Mouse (Mus musculus): ENCODE data around the gene Cpne4.

DNA sequence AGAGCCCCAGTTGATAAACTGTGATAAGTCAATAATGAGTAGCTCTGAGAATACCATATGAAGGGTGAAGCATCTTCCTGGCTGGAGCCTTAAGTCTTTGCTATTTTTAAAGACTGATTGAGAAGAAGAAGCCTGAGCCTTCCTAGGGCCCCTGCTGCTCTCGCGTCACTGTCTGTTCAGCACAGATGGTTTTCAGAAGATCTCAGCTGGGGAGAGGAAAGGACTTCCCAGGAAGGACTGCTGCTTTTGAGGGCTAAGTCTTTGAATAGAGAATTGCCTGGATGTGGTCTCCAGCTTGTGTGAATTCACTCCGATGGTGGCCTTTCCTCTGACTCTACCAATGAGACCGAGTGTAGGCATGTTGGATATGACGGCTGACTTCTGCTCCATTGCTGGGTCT lies 163.7 kb downstream of the Cpne4 start:
- TF ChIP-seq CTCF (IDR thresholded peaks at IDR 0.05; ENCODE audit: extremely low read depth, insufficient read length, insufficient replicate concordance, low read depth, low read length) (no peak), POLR2A (IDR thresholded peaks at IDR 0.05; ENCODE audit: low read depth, low read length) (no peak)
